Mouse (Mus musculus) thymus, postnatal 36 days (tissue): ENCODE results near the gene Lysmd4.
"Not testable (repeated sequence)": the region's sequence is repeated elsewhere in the genome, so short reads cannot be mapped to it uniquely, and the experiment has no call there.

Experiments used
- DNase-seq, 2 experiments: peaks; one replicate each; pipeline ENCODE4 v3.0.0; 2022; ENCODE audit warnings: mixed read lengths in 2 of 2

Gene Lysmd4

GRCm38 (mm10) chr7:67230640-67231140 is 8.3 kb downstream of the Lysmd4 start:
- no peak for DNase-seq

GRCm38 (mm10) chr7:67232504-67232903 is 10.2 kb downstream of the Lysmd4 start:
- no peak for DNase-seq

- DNase-seq: no peak
Observed at GRCm38 (mm10) chr7:67234797-67235196, 12.5 kb downstream of the Lysmd4 start.

- DNase-seq: no peak
Observed at GRCm38 (mm10) chr7:67236351-67236750, 14.0 kb downstream of the Lysmd4 start.

GRCm38 (mm10) chr7:67237752-67238151 is 15.4 kb downstream of the Lysmd4 start:
- no peak for DNase-seq

- no peak for DNase-seq
Observed at GRCm38 (mm10) chr7:67241969-67242368, 19.6 kb downstream of the Lysmd4 start.

- no peak for DNase-seq
Observed at GRCm38 (mm10) chr7:67243121-67243893, 21.0 kb downstream of the Lysmd4 start.

GRCm38 (mm10) chr7:67243894-67244282 is 21.5 kb downstream of the Lysmd4 start:
- no peak for DNase-seq

- no peak for DNase-seq
Observed at GRCm38 (mm10) chr7:67245255-67245654, 22.9 kb downstream of the Lysmd4 start.

GRCm38 (mm10) chr7:67246067-67246466 is 23.7 kb downstream of the Lysmd4 start:
- no peak for DNase-seq

- no peak for DNase-seq
Observed at GRCm38 (mm10) chr7:67259828-67260563, 37.7 kb downstream of the Lysmd4 start.

GRCm38 (mm10) chr7:67270447-67270846 is 48.1 kb downstream of the Lysmd4 start:
- not testable (repeated sequence) for DNase-seq

GRCm38 (mm10) chr7:67283581-67283980 is 61.2 kb downstream of the Lysmd4 start:
- no peak for DNase-seq

GRCm38 (mm10) chr7:67287456-67287855 is 65.1 kb downstream of the Lysmd4 start:
- no peak for DNase-seq

GRCm38 (mm10) chr7:67291356-67291755 is 69.0 kb downstream of the Lysmd4 start:
- DNase-seq: no peak

- DNase-seq: no peak
Observed at GRCm38 (mm10) chr7:67296419-67296818, 74.1 kb downstream of the Lysmd4 start.

- no peak for DNase-seq
Observed at GRCm38 (mm10) chr7:67304937-67305336, 82.6 kb downstream of the Lysmd4 start.

- DNase-seq: no peak
Observed at GRCm38 (mm10) chr7:67307078-67307477, 84.7 kb downstream of the Lysmd4 start.

GRCm38 (mm10) chr7:67308102-67308501 is 85.8 kb downstream of the Lysmd4 start:
- DNase-seq: no peak

GRCm38 (mm10) chr7:67310151-67310550 is 87.8 kb downstream of the Lysmd4 start:
- DNase-seq: no peak

- no peak for DNase-seq
Observed at GRCm38 (mm10) chr7:67313200-67313599, 90.9 kb downstream of the Lysmd4 start.

GRCm38 (mm10) chr7:67318697-67319096 is 96.4 kb downstream of the Lysmd4 start:
- DNase-seq: no peak

GRCm38 (mm10) chr7:67320359-67320758 is 98.0 kb downstream of the Lysmd4 start:
- no peak for DNase-seq

GRCm38 (mm10) chr7:67342067-67342625 is 119.8 kb downstream of the Lysmd4 start:
- no peak for DNase-seq
